Mouse (Mus musculus): ENCODE results near the gene Wdhd1. TPM values are rescaled to one million over a fixed set of nuclear protein-coding genes. Genes with fewer than 3 reads are reported as not detected.
A peak's percentile ranks its signal among the peaks of the same experiment; 100 is the strongest.
"Not testable (repeated sequence)": the region's sequence is repeated elsewhere in the genome, so short reads cannot be mapped to it uniquely, and the experiment has no call there.

The Wdhd1 gene
- total RNA-seq (2021), result 1 to 10 TPM; 6.6 to 7.6 TPM

DNA sequence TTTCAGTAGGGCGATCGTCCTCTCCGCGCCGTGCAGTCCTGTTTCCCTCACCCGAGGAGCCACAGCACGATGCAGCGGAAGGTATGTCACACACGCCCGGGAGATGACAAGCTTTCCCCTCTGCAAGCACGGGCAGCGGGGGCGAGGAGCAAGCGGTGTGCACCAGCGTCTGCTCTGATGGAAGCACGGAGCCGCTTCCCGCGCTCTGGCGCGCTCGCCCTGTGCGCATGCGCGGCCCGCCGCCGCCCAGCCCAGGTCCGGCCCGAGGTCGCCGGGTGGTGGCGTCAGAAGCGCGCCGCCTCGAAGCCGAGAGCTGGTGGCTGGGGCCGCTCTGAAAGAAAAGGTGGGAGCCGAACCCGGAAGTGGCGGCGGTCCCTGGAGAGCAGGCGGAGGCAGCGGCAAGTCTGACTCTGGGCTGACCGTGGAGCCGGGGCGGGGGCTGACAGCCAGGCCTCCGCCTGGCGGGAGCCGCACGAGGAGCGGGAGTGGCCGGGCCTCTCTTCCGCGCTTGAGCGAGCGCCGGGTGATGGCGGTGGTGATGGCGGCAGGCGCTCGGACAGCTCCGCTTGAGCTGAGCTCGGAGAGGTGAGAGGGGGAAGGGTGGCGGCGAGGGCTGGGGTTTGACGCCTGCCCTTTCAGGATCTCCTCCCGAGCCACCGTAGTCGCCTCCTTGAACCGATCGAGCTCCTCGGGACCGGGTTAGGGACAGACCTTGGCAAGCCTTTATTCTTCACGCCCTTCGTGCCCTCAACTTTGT is at the start of gene Wdhd1, which contains the start of gene Socs4:
TSS of gene Wdhd1 (minus strand) at position 221 of the 757 bp plus-strand sequence.
TSS of gene Socs4 (plus strand) at position 295 of the 757 bp plus-strand sequence.
- DNase-seq, result peak; percentile 91 to 93

DNA sequence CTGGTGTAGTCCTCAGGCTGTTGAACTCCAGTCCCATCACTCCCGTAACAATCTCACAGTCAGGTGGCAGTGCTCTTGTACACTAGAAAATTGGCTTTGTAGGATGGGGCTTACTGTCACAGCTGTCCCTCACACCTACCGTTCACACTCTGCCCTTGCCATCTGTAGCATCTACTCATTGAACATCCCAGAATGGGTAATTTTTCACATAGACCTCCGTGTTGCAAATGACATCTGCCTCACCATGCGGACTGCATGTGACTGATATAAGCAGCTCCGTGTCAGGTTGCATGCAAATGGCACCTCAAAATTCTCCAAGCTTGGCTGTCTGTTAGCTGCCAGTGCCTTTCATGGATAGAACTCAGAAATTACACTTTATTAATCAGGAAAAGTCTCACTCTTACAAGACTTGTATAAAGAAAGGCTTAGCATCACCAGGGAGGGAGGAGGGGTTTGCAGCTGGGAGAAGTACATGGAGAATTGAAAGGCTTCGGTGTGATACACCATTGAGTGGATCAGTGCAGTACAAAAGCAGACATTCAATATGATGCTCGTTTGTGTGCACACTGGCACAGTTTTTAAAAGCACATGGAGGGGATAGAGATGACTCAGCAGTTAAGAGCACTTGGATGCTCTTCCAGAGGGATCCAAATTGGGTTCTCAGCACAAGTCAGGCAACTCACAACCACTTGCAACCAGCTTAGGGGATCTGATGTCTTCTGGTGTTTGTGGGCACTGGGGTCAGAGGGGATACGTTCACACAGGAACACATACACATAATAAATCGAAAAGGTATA is 49.5 kb upstream of the Wdhd1 start:
- DNase-seq, result no peak

DNA sequence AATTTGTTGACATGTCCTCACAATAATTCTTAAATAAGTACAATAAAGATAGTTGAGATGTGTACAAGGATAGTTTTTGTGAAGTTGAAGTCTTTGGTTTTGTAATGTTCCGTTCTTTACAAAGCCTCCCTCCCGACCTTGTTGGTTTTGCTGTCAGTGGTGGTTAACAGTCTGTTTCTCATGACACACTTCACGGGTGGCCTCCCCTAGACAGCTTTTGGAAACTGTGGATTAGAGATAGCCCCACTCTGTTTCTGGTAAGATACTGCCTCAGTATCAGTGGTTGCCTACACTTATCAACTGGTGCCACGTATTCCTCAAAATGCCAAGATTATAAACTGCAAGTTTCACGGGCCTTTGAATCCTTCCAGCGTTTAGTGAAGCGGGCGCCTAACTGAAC is 44.9 kb upstream of the Wdhd1 start:
- DNase-seq, result not testable (repeated sequence)

GRCm38 (mm10) chr14:47319362-47319761 is 42.7 kb upstream of the Wdhd1 start:
- no peak for DNase-seq

- no peak for DNase-seq
Measured at GRCm38 (mm10) chr14:47310342-47311181, 33.9 kb upstream of the Wdhd1 start.

DNA sequence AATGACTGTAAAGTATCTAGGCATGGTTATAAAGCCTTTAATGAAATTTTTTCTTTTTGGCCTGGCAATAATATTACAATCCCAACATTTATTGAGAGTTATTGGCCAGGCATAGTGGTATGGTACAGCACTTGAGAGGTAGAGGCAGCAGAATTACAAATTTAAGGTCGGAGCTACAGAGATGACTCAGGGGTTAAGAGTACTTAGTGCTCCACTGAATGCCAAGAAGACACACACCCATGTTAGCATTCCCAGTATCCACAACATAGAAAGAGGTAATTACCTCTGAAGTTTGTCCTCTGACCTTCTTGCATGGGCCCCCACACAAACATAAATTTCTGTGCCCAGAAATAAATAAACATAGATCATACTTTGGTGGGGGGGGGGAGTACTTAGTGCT is 32.4 kb upstream of the Wdhd1 start:
- no peak for DNase-seq

DNA sequence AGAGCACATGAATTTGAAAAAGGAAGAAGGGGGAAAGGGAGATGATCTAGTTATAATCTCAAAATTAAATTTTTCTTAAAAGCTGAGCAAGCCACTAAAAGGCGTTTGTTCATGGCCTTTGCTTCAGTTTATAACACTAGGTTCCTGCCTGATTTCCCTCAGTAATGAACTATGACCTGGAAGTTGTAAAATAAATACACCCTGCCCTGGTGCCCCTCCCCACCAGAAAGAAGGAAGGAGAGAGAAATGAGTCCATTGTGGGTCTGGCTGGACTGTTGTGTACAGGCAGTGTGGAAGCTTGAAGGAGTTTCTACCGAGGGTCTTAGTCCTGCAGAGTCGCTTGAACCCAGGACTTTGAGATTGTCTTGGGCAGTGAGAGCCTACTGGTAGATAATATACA is 31.0 kb upstream of the Wdhd1 start:
- no peak for DNase-seq

GRCm38 (mm10) chr14:47305933-47306332 is 29.3 kb upstream of the Wdhd1 start:
- no peak for DNase-seq

DNA sequence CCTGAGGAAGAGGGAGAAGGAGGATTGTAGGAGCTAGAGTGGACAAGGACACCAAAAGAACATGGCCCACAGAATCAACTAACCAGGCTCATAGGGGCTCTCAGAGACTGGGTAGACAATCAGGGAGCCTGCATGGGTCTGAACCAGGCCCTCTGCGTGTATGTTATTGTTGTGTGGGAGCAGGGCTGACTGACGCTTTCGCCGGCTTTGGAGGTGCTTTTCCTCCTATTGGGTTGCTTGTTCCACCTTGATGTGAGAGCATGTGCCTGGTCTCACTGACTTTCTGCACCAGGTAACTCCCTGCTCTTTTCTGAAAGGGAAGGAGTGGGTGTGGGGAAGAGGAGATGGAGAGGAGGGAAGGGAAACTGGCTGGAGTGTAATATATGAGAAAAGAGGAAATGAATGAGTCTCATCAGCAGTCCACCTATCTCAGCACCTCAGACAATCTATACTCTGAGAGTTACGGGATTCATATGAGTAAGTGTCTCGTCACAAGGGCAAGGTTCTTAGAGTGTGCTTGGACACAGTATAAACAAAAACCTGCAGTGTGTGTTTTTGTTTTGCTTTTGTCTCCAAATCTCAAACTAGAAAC is 28.3 kb upstream of the Wdhd1 start:
- DNase-seq, result no peak

- no peak for DNase-seq
Measured at GRCm38 (mm10) chr14:47302885-47303680, 26.4 kb upstream of the Wdhd1 start.

GRCm38 (mm10) chr14:47298819-47299261 is 22.2 kb upstream of the Wdhd1 start:
- no peak for DNase-seq

- no peak for DNase-seq
Measured at GRCm38 (mm10) chr14:47298408-47298792, 21.7 kb upstream of the Wdhd1 start.

- DNase-seq, result peak; percentile 90 to 92
Measured at GRCm38 (mm10) chr14:47297785-47298407, 21.2 kb upstream of the Wdhd1 start, which contains the start of gene Mapk1ip1l. TSS of gene Mapk1ip1l (plus strand) at chr14:47298266.

- DNase-seq, result no peak
Measured at GRCm38 (mm10) chr14:47296232-47296631, 19.6 kb upstream of the Wdhd1 start.

DNA sequence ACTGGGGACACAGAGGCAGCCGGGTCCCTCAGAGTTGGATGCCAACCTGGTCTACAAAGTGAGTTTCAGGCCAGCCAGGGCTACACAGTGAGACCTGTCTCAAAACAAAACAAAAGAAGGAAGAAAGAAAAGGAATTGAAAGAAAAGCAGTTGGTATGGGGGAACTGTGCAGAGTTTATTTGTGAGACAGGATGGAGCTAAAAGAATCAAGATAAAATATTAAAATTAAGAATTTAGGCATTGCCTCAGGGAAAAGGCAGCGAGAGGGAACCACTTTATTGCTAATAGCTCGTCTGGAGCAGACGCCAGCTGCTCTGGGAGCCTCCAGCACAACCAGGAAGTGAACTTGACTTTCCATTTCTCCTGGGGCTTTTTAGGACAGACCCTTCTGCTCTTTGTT is 17.5 kb upstream of the Wdhd1 start:
- DNase-seq, result no peak

GRCm38 (mm10) chr14:47291772-47292171 is 15.1 kb upstream of the Wdhd1 start:
- DNase-seq, result no peak

DNA sequence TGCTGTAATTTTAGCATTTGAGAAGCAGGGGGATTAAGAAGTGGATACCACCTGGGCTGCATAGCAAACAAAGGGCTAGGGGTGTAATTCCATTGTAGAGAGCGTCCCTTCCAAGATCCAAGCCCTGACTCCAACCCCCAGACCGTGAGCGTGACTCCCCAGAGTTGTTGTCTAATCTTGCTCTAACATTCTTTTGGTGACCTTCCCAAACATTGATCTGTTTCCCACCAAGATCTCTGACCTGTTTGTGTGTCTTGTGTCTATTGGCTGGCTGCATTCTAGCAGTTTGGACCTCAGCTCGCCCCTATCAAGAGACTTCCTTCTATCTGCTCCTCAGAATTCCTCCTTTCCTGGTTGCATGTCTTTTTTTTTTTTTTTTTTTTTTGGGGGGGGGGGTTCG is 10.4 kb upstream of the Wdhd1 start:
- DNase-seq, result no peak

DNA sequence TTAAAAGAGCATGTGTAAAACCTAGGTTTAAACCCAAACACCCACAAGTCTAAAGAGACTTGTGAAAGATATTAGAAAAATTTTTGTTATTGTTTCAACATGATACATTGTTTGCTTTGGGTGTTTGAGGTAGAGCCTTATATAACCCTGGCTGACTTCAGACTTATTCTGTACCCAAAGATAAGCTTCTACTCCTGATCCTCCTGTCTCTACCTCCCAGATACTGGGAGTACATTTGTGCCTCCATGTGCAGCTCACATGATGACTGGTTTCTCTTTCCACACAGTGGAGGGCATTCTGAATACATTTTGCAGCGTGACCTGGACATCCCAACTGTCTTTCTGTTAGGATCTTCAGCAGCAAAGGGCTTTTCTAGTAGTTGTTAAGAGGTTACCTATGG is 9.6 kb upstream of the Wdhd1 start:
- DNase-seq, result no peak

DNA sequence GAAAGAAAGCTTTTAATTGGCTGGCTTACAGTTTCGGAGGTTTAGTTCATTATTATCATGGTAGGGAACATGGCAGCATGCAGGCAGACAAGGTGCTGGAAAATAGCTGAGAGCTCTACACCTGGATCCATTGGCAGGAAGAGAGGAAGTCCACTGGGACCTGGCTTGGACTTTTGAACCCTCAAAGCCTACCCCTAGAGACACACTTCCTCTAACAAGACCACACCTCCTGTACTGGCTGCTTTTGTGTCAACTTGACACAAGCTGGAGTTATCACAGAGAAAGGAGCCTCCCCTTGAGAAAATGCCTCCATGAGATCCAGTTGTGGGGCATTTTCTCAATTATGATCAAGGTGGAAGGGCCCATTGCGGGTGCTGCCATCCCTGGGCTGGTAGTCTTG is 8.6 kb upstream of the Wdhd1 start:
- DNase-seq, result no peak

DNA sequence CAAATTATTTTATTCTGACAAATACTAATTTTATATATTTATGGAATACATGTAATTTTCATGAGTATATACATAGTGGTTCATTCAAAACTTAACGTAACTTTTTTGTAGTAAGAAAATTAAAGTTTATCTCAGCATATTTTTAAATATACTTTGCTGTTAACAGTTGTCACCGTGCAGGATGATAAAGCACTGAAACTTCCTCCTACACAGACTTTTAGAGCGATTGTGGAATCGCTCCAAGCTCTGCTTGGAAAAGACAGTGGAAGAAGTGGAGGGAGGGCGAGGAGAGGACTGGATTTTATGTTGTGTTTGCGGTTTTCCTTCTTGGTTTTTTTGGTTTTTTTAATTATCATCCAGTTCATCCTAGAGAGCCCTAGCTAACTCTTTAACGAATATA is 6.9 kb upstream of the Wdhd1 start:
- DNase-seq, result no peak

DNA sequence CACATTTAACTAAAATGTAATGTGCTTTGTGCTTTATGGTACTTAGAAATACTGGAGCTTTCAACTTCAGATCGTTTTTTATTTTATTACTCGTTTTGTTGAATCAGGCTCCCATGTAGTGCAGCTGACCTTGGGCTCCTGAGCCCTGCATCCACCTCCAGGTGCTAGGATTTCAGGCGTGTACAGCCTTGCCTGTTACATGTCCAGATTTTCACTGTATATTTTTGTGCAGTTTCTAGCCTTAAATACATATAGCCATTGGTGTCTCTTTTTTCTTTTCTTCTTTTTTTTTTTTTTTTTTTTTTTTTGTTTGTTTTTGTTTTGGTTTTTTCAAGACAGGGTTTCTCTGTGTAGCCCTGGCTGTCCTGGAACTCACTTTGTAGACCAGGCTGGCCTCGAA is 4.9 kb upstream of the Wdhd1 start:
- no peak for DNase-seq

Data from layer of hippocampus, postnatal 36 days (tissue).